Mouse (Mus musculus) layer of hippocampus, postnatal 14 days (tissue): ENCODE data around the gene Zfp827. TPM values are rescaled to one million over a fixed set of nuclear protein-coding genes. Genes with fewer than 3 reads are reported as not detected.

Source experiments
- DNase-seq, 2 experiments: peaks; one replicate each; pipeline ENCODE4 v3.0.0; 2021 to 2022; ENCODE audit warnings: low spot score in 2 of 2, mixed read lengths in 1 of 2
- total RNA-seq, 2 experiments: library from RNA; stranded (reverse); gene quantifications; 2 replicates each; pipeline ENCODE4 v1.2.3; 2021

The Zfp827 gene
- total RNA-seq, 2 experiments from 2014 or later, result 26.8 to 28.3 TPM

DNA sequence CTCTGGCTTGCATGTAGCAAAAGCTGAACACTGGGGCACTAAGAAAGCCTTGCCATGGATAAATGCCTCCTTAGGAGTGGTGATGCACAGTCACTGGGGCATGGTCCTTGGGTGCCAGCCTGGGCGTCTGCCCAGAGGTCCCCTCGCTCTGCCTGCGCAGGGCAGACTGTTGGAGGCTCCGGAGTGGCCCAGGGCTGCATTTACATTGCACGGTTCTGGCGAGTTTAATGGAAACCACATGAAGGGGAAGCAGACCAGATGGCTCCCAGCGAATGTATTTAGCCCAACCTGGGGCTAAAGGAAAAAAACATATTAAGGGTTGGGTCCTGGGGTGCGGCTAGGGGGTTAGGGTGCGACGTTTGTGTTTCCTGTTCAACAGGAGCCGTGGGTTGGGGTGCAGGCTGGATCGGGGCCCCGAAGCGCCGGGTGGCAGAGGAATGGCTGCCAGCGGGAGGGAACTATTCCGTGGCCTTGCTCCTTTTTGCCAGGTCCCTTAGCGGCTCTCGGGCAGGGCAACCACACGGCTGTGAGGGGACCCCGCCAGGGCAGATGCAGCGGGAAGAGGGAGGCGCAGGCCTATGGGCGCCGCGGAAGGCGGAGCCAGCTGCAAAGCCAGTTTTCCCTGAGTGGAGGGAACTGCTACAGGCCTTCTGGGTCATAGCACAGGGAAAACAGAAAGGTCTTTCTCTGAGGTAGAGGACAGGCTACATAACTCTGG lies 181.6 kb downstream of the Zfp827 start:
- DNase-seq, result peak in 1 of 2 experiments; percentile 20

- no peak for DNase-seq
Observed at GRCm38 (mm10) chr8:79211630-79212029, 183.4 kb downstream of the Zfp827 start.

DNA sequence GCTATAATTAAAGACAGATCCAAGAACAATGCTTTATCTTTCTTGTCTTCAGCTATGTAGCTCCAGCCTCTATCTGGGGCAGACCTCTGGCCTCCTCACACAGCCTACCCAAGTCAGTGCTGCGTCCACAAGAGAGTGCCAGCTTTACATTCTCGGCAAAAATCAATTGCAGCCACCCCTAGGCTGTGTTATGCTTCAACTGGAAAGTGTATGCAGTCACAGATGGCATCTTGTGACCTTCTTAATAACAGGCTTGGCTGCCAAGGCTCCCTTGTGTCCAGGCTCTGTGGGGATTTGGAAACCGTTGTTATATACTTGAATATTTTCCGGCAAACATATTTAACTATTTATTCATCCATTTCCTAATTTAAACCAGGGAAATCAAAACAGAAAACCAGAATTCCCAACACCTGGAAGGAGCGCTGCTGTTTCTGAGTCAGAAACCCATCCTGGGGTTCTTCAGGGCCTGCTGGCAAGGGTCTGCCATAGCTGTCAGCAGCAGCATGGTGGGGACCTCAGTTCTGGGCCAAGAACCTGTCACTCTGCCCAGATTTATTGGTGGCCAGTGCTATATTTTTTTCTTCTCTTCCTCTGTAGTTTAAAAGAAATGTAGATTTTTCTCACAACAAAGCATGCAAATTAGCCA lies 194.0 kb downstream of the Zfp827 start:
- DNase-seq, result no peak

DNA sequence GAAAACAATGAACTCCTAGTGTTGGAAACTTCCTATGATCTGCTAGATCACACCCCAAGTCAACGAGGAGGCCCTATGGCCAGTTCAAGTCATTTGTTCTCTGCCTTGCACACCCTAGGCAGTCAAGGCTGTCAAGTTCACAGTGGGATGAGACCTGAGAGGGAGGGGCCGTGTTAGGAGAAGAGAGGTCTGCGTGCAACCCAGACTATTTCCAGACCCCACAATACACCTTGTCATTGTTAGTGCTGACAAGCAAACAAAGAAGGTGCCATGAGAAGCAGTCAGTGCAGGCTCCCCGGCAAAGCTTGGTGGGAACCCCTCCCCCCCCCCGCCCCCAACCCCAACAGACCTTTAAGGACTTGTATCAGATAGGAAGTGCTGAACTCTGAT lies 194.5 kb downstream of the Zfp827 start:
- DNase-seq, result no peak

DNA sequence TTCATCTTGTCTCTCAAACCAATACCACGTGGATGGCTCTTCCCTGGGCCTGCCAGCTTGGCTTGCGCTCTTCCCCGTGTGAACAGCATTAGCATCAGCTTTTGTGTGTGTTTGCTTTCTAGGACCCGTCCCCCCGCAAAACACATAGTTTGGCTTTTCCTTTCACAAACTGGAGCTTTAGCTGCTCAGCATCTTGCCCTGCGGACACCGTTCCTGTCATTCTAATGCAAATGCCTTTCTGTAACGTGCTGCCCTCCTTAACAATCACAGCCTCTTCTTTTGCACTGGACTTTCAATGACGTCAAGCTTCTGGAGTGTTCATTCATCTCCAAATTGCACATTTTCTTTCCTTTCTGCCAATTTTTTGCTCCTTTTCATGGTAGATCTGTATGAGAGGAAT lies 196.1 kb downstream of the Zfp827 start:
- no peak for DNase-seq

DNA sequence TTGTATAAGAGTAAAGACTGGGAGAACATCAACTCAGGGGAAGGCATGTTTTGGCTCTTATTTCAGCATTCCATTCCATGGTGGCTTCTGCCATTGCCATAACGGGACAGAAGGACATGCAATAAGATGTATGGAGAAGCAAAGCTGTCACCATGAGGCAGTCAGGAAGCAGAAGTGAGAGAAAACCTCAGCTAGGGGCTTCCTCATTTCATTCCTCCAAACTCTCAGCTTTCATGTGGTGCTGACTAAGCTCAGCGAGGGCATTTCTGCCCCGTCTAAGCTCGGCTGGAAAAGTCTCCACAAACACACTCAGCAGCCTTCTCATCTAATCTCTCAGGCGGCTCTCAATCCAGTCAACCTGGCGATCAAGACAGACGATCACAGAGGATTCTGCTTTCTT lies 197.3 kb downstream of the Zfp827 start:
- DNase-seq, result peak in 1 of 2 experiments; percentile 13

- no peak for DNase-seq
Observed at GRCm38 (mm10) chr8:79226046-79226445, 197.8 kb downstream of the Zfp827 start.

- no peak for DNase-seq
Observed at GRCm38 (mm10) chr8:79227194-79227593, 199.0 kb downstream of the Zfp827 start.

GRCm38 (mm10) chr8:79227916-79228315 lies 199.7 kb downstream of the Zfp827 start:
- no peak for DNase-seq

DNA sequence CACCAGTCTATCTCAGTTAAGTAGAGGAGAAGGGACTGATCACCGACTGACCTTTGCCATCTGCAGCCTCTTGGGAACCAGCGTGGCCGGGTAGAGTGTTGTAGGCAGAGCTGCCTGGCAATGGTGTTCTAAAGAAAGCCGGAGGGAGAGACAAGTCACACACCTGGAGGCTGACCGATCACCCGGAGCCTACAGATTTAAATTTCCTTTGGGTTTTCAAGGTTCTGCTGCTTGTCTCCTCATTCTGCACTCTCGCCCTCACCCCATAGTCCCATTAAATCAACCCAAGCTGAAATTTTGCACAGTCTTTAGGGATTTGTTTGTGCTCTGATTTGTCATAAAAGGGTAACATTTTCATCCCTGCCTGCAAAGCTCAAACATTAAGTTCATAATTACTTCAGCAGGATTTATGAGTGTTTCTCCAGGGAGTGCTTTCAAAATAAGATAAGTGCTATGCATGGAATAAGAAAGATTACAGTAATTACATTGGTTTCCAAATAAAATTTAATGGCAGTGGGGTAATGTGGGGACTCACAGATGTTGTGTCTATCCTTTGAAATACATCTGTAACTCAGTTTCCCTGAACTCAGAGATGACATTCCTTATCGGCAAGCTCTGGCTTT lies 201.1 kb downstream of the Zfp827 start:
- DNase-seq, result no peak

GRCm38 (mm10) chr8:79239320-79239719 lies 211.1 kb downstream of the Zfp827 start:
- no peak for DNase-seq

- DNase-seq, result no peak
Observed at GRCm38 (mm10) chr8:79239996-79240395, 211.8 kb downstream of the Zfp827 start.

Other genes starting within 250 kb of the Zfp827 start
- 10 to 100 TPM; 50.8 to 53.0 TPM for gene Lsm6, start 207.3 kb upstream of the Zfp827 start, total RNA-seq
- not detected for gene 1700011L22Rik, start 220.1 kb downstream of the Zfp827 start, total RNA-seq